24 mouse cellular contexts compared by ENCODE assay signal in genomic region chr19:33262421-33262820, GRCm38 (mm10).
DNase-seq lines count a peak whose midpoint lies in the region; ATAC-seq and TF ChIP-seq lines count a peak whose summit lies in the region.
"Had no signal": no experiment of that assay in that cellular context is flagged by ENCODE, and none has a peak within 500 bp of the region (broad histone marks: within the 10 kb centered on the region; RNA-seq: fewer than 3 reads in every experiment).

No protein-coding gene starts in this region.

- H3K27me3 ChIP-seq in MEL (ENCODE audit: control insufficient read depth in 1 of 2, insufficient read depth in 2 of 2, low read length in 2 of 2): no peaks in the 10 kb centered on the region
- no peaks in the 10 kb centered on the region for H3K27me3 ChIP-seq in splenic B cell, adult 2 months (ENCODE audit: control insufficient read depth, insufficient read depth, low read length, poor library complexity, severe bottlenecking)
- H3K27me3 ChIP-seq: forebrain, embryonic 13.5 days; midbrain, embryonic 12.5 days; stomach, embryonic 15.5 days had no signal

- no peak for TF ChIP-seq RAD21 in MEL (IDR thresholded peaks at IDR 0.05; ENCODE audit: low read depth, low read length)

- H3K79me2 ChIP-seq in MEL (ENCODE audit: control insufficient read depth, insufficient read depth, low read length, poor library complexity): no peaks in the 10 kb centered on the region

- H3K9ac ChIP-seq in MEL (ENCODE audit: control insufficient read depth, low read depth, low read length, poor library complexity, severe bottlenecking): no peak overlapping the region
- H3K9ac ChIP-seq: forebrain, embryonic 13.5 days; hindbrain, embryonic 14.5 days; liver, embryonic 14.5 days; midbrain, embryonic 12.5 days; stomach, embryonic 15.5 days had no signal

- DNase-seq in A20 (ENCODE audit: low read depth, low spot score) (peak; percentile 27), MEL (ENCODE audit: low read depth, low spot score) (peak; percentile 23)
- DNase-seq in splenic B cell, adult 2 months (ENCODE audit: low read depth, low spot score): peak; percentile 4
- no peak for DNase-seq in heart, adult 11 months
- DNase-seq in lung, postnatal 25 days (ENCODE audit: low spot score): no peak
- no peak for DNase-seq in thymus, postnatal 36 days
- DNase-seq: adrenal gland, adult 2 months; adrenal gland, postnatal 36 days; cerebellum, adult 18-20 months; cerebellum, postnatal 14 days; gastrocnemius, postnatal 14 days; heart, adult 18-20 months; kidney, adult 8-10 months; liver; lung, adult 2 months; lung, postnatal 10 days had no signal

- no peak for TF ChIP-seq CTCF in MEL (IDR thresholded peaks at IDR 0.05 in 2 of 3, conservative IDR thresholded peaks at IDR 0.05 in 1 of 3; ENCODE audit: control insufficient read depth in 1 of 3, insufficient read depth in 1 of 3, low read depth in 2 of 3, low read length in 3 of 3, poor library complexity in 1 of 3, severe bottlenecking in 1 of 3)

- H3K9me3 ChIP-seq in MEL (replicated peaks; ENCODE audit: insufficient read depth, low read length): no peaks in the 10 kb centered on the region
- H3K9me3 ChIP-seq: forebrain, embryonic 13.5 days; midbrain, embryonic 12.5 days; stomach, embryonic 15.5 days had no signal

- H3K4me1 ChIP-seq in MEL (ENCODE audit: control insufficient read depth in 1 of 2, insufficient read depth in 2 of 2, low read length in 2 of 2): peaks cover 2% of the 10 kb centered on the region in 2 experiments; a peak in 3 of 4 replicates
- H3K4me1 ChIP-seq: forebrain, embryonic 13.5 days; midbrain, embryonic 12.5 days; stomach, embryonic 15.5 days had no signal

- no peak overlapping the region for H3K4me3 ChIP-seq in MEL (ENCODE audit: control insufficient read depth in 1 of 2, insufficient read depth in 1 of 2, low read depth in 2 of 2, low read length in 2 of 2)
- H3K4me3 ChIP-seq: forebrain, embryonic 13.5 days; midbrain, embryonic 12.5 days; myocyte; stomach, embryonic 15.5 days had no signal

- ATAC-seq in inflammation-experienced regulatory T-cells, adult 6 months: peak; percentile 36
- ATAC-seq: forebrain, embryonic 13.5 days had no signal

- H3K27ac ChIP-seq in MEL (ENCODE audit: control insufficient read depth, low read depth, low read length): no peak overlapping the region
- H3K27ac ChIP-seq: forebrain, embryonic 13.5 days; hindbrain, embryonic 14.5 days; kidney, postnatal 0 days; liver, embryonic 14.5 days; midbrain, embryonic 12.5 days; stomach, embryonic 15.5 days had no signal

- TF ChIP-seq EP300 in MEL (IDR thresholded peaks at IDR 0.05; ENCODE audit: low read depth in 1 of 2, low read length in 2 of 2): no peak

- TF ChIP-seq POLR2A in MEL (IDR thresholded peaks at IDR 0.05; ENCODE audit: control insufficient read depth in 1 of 2, insufficient read depth in 1 of 2, low read depth in 1 of 2, low read length in 2 of 2, poor library complexity in 1 of 2): no peak

- peaks cover 0 to 2% of the 10 kb centered on the region in 2 experiments; a peak in 1 of 4 replicates for H3K36me3 ChIP-seq in MEL (ENCODE audit: control insufficient read depth in 1 of 2, insufficient read depth in 2 of 2, low read length in 2 of 2)
- no peaks in the 10 kb centered on the region for H3K36me3 ChIP-seq in splenic B cell, adult 2 months (ENCODE audit: control insufficient read depth, insufficient read depth, low read length, poor library complexity, severe bottlenecking)
- H3K36me3 ChIP-seq: midbrain, embryonic 12.5 days; stomach, embryonic 15.5 days had no signal

TF ChIP-seq in MEL, 35 proteins besides CTCF, POLR2A, EP300 and RAD21:
- TF ChIP-seq MAZ (IDR thresholded peaks at IDR 0.05; ENCODE audit: low read depth, low read length): no peak
- TF ChIP-seq MAX (IDR thresholded peaks at IDR 0.05; ENCODE audit: low read length): no peak
- TF ChIP-seq UBTF (IDR thresholded peaks at IDR 0.05; ENCODE audit: borderline replicate concordance, insufficient read depth, low read depth, low read length): no peak
- no peak for TF ChIP-seq HCFC1 (IDR thresholded peaks at IDR 0.05; ENCODE audit: low read depth, low read length)
- no peak for TF ChIP-seq ZMIZ1 (IDR thresholded peaks at IDR 0.05; ENCODE audit: low read depth, low read length)
- TF ChIP-seq ZNF384 (IDR thresholded peaks at IDR 0.05; ENCODE audit: low read depth, low read length): no peak
- no peak for TF ChIP-seq MAFK (IDR thresholded peaks at IDR 0.05; ENCODE audit: borderline replicate concordance, low read depth, low read length)
- no peak for TF ChIP-seq ZKSCAN1 (IDR thresholded peaks at IDR 0.05; ENCODE audit: low read depth, low read length)
- TF ChIP-seq TCF12 (IDR thresholded peaks at IDR 0.05; ENCODE audit: low read depth, low read length): no peak
- no peak for TF ChIP-seq TBP (IDR thresholded peaks at IDR 0.05; ENCODE audit: low read depth, low read length)
TF ChIP-seq in MEL: peak in this region for 0.

Comparison
In these comparisons a context has a peak if more than half of its experiments do, and no peak if none do; other contexts are left out.
1. DNase-seq: peak in A20 (single experiment), MEL (single experiment) and splenic B cell, adult 2 months (single experiment); none in heart, adult 11 months (single experiment), lung, postnatal 25 days (single experiment) and thymus, postnatal 36 days (0 of 2).